Mouse (Mus musculus): Measurements from ENCODE around the gene Pdf. TPM values are rescaled to one million over a fixed set of nuclear protein-coding genes. Genes with fewer than 3 reads are reported as not detected.

The Pdf gene
- 1 to 10 TPM; 3.0 to 4.7 TPM for total RNA-seq (2023)

GRCm38 (mm10) chr8:107048061-107048941, at the start of gene Pdf:
Gene Pdf (minus strand): TSS chr8:107048614.

DNA sequence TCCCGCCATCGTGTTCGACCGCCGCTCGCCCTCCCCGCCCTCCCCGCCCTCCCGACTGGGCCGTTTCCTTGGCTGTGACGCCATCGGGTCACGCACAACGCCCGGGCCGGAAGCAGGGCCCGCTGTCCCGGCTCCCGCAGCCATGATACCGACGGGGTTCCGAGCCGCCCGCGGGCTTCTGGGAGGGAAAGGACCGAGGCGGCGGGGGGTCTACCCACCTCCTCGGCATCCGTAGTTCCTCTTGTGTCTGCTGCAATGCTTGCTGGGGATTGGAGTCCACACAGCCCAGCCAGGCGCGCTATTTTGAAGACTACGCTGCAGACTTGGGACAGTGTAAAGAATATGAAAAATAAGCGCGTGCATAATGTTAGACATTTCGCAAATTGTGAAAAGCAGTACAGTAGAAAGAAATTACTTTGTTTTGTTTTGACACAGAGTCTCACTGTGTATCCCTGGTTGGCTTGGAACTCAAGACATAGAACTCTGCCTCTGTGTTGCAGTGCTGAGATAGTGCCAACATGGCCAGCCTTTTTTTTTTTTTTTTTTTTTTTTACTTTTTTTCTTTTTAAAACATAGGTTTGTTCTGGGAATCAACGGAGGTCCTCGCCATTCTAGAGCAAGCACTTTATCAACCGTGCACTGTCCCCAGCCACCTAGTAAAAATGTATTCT, 48.1 kb upstream of the Pdf start, which contains the start of gene Terf2:
TSS of gene Terf2 (minus strand) at position 182 of the 671 bp plus-strand sequence.

DNA sequence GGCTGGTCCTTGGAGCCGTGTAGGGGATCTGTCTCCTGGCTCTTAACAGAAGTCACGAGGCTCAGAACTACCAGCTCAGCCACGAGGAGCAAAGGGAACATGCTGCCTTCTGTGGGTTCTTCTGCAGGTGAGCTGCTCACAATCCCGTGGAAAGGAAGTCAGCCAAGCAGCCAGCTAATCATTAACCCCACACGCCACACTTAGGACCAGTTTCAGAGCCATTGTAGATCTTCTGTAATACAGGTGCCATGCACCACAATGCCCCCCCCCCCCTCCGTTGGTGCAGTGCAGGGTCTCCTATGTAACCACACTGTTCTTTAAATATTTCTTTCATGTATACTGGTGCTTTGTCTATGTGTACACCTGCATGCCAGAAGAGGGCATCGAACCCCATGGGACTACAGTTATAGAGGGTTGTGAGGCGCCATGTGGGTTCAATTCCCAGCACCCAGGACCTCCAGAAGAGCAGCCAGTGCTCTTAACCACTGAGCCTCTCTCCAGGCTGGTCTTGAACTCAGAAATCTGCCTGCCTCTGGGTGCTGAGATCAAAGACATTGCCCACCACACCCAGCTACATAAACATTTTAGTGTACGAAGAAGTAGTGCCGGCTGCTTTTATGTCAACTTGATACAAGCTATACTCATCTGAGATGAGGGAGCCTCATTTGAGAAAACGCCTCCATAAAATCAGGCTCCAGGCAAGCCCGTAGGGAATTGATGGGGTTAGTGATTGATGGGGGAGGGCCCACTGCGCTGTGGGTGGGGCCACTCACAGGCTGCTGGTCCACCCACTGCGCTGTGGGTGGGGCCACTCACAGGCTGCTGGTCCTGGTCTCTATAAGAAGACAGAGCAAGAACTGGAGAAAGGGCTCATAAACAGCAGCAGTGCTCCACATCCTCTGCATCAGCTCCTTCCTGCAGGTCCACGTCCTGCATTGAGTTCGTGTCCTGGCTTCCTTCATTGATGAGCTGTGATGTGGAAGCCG, 17.4 kb upstream of the Pdf start, which contains the start of gene Tmed6:
TSS of gene Tmed6 (minus strand) at position 134 of the 986 bp plus-strand sequence.

DNA sequence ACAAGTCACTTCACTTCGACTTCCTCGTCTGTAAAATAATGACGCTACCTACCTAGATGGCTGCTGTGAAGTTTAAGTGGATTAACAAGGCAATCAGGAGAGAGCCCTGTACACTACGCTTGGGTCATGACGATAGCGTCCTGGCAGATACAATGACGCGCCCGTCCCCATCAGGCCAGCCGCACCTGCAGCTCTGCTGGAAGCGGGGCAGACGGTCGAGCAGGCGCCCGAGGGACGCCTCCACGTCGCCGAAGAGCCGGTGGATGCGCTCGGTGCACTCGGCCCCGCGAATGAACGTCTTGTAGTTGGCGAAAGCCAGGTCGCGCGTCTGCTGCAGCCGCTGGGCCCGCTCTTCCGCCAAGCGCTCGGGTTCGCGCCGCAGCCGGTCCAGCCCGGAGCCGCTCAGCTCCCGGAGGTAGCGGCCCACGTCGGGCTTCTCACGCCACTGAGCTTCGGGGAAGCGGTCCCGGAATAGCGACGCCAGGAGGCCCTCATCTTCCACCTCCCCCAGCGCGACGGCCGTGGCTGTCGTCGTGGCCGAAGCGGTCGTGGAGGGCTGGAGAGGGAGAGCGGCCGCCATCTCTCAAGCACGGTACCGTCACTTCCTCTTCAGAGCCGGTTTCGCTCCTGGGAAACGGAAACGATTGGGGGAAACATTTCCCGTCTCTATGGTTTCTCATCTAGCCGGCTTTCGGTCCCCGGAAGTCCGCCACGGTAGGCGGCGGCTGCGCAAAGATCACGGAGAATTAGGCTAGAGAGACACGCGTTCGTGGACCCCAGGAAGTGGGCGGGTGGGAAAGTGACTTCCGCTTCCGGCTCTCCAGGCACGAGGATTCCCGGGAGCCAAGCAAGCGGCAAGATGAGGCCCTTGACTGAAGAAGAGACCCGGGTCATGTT, 7.9 kb upstream of the Pdf start, which contains the start of the genes Cog8 and Nip7:
TSS of gene Cog8 (minus strand) at position 614 of the 897 bp plus-strand sequence.
TSS of gene Nip7 (plus strand) at position 802 of the 897 bp plus-strand sequence.

DNA sequence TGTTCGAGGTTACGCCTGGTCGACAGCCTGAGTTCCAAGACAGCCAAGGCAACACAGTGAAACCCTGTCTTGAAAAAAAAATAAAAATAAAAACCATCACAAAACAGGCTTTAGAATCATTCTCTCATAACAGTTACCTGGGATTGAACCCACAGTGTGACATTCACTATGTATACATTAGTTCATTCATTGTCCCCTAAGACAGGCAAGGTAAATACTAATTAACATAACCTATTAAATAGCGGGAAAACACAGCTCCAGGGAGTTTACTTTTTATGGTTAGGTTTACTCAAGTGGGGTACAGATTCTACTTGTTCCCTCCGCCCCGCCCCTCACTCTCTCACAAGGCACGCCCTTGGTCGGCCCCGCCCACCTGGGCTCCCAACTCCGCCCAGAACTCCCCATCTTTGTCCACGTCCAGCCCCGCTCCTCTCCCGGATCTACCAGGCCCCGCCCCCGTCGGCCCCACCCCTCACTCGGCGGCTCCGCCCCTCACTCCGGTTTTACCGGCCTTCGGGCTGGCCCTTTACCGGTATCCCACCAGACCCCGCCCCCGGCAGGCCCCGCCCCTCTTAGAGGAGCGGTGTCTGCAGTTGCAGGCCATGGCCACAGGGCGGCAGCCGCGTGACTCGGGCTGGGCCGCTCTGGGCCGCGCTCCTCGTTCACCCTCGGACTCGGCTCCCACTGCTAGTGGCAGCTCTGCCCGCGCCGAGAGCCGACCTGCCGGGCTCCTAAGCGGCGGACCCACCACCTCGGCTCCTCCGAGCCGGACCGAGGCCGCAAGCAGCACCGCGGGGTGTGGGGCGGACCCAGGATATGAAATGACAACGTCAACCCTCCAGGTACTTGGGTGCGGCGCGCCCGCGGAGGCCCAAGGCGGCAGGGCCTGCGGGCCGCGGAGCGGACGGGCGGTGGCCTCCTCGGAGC, 17.5 kb downstream of the Pdf start, which contains the start of gene Vps4a:
TSS of gene Vps4a (plus strand) at position 573 of the 927 bp plus-strand sequence.

Other genes with a start within 250 kb of the Pdf start
- under 1 TPM in 1 of 2 experiments, not detected in 1; 0.16 TPM for gene Has3, start 178.4 kb downstream of the Pdf start, total RNA-seq (2023)
- gene Utp4, start 155.0 kb downstream of the Pdf start, total RNA-seq (2023), result 10 to 100 TPM; 10.3 to 12.6 TPM
- gene Sntb2, start 112.9 kb downstream of the Pdf start, total RNA-seq (2023), result 10 to 100 TPM; 21.5 to 21.8 TPM
- gene Vps4a, start 17.4 kb downstream of the Pdf start, total RNA-seq (2023), result 10 to 100 TPM; 23.2 to 28.6 TPM
- 10 to 100 TPM; 17.8 to 21.0 TPM for gene Cog8, start 8.1 kb upstream of the Pdf start, total RNA-seq (2023)
- 10 to 100 TPM; 22.5 to 23.4 TPM for gene Nip7, start 8.3 kb upstream of the Pdf start, total RNA-seq (2023)
- not detected for gene Tmed6, start 17.0 kb upstream of the Pdf start, total RNA-seq (2023)
- 10 to 100 TPM; 14.1 to 18.0 TPM for gene Terf2, start 47.9 kb upstream of the Pdf start, total RNA-seq (2023)
- gene Cyb5b, start 102.0 kb upstream of the Pdf start, total RNA-seq (2023), result 10 to 100 TPM; 21.5 to 21.8 TPM
- 10 to 100 TPM; 71.6 to 79.1 TPM for gene Nfat5, start 244.9 kb upstream of the Pdf start, total RNA-seq (2023)

Measured in neutrophil, adult 59 days (primary cell).